Mouse (Mus musculus): ENCODE measurements at regions not wholly inside any gene's neighbourhood (a gene's known extent, or its start where the extent isn't known, plus 50 kb on each side); places are given as distances from the start of the nearest gene placed in this dataset.

GRCm38 (mm10) chr11:90132579-90132978 lies 54.9 kb upstream of the Gm45716 start:
- 86% methylated on average over 5 of the region's 5 CpGs for WGBS
- DNase-seq: no peak

DNA sequence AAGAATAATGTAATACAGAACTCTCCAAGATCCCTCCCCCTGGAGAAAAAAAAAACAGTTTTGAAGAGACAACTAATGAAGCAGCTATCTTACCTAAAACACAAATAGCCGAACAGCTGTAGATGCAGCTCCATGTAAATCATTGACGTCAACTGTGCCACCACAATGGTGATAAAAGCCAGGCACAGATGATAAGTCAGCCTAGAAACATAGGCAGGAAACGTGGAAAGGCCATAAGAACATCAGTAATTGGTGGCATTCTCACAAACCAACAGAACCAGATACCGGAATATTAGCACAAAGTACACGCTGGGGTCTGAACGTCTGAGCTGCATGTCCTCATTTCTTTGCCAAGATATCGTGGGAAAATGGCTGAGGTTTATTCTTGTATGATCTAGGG lies 51.2 kb upstream of the Gm45716 start:
- Histone ChIP-seq H3K36me3 (ENCODE audit: control insufficient read depth, insufficient read depth, low read length) (no peaks in the 10 kb centered on the region), H3K27ac (ENCODE audit: insufficient read depth, low read depth, low read length) (no peak overlapping the region), H3K27me3 (replicated peaks; ENCODE audit: control insufficient read depth, insufficient read depth, low read length) (no peaks in the 10 kb centered on the region), H3K4me3 (ENCODE audit: insufficient read depth, low read depth, low read length) (no peak overlapping the region), H3K4me1 (ENCODE audit: control insufficient read depth, insufficient read depth, low read length) (no peaks in the 10 kb centered on the region)
- no peak for TF ChIP-seq POLR2A (IDR thresholded peaks at IDR 0.05; ENCODE audit: low read depth, low read length)
- no peak for TF ChIP-seq CTCF (conservative IDR thresholded peaks at IDR 0.05; ENCODE audit: insufficient read depth, insufficient read length, low read depth, low read length)
- DNase-seq: no peak
- 85% methylated on average over 7 of the region's 7 CpGs for WGBS

More at GRCm38 (mm10) chr11:90132579-90132978, 54.9 kb upstream of the Gm45716 start:
- 0 out of 2 replicates have a peak, but pooled peaks cover 3% of the 10 kb centered on the region for H3K4me1 ChIP-seq (ENCODE audit: control insufficient read depth, insufficient read depth, low read length)
- H3K4me3 ChIP-seq (ENCODE audit: insufficient read depth, low read depth, low read length): no peak overlapping the region
- H3K36me3 ChIP-seq (ENCODE audit: control insufficient read depth, insufficient read depth, low read length): no peaks in the 10 kb centered on the region
- no peak overlapping the region for H3K27ac ChIP-seq (ENCODE audit: insufficient read depth, low read depth, low read length)
- TF ChIP-seq POLR2A (IDR thresholded peaks at IDR 0.05; ENCODE audit: low read depth, low read length) (no peak), CTCF (conservative IDR thresholded peaks at IDR 0.05; ENCODE audit: insufficient read depth, insufficient read length, low read depth, low read length) (no peak)
- no peaks in the 10 kb centered on the region for H3K27me3 ChIP-seq (replicated peaks; ENCODE audit: control insufficient read depth, insufficient read depth, low read length)
